Mouse (Mus musculus): ENCODE data around the gene Gpr107. TPM values are rescaled to one million over a fixed set of nuclear protein-coding genes. Genes with fewer than 3 reads are reported as not detected.

Gene Gpr107
- polyA plus RNA-seq, 1 experiment from 2014 or later: 23.6 TPM

DNA sequence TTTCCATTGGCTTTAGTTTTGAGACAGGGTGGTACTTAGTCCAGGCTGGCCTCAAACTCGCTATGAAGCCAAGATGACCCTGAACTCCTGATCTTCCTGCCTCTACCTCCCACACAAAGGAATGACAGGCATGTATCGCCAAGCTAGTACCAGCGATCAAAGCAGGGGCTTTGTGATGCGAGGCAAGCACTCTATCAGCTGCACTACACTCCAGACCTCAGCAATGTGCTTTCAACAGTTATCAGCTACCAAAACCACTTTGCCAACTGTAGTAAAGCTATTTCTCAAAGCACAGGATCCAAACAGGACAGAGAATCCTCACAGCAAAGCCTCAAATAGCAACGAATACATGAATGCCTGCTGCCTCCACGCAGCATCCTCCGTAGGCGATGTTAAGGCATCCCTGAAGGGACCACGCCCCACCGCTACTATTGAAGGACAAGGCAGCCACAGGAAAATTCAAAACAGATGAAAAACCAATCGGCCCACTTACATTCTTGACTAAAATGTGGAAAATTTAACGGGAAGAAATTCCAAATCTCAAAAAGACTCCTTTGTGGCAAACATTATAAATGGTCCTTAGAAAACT is 42.1 kb upstream of the Gpr107 start:
- Histone ChIP-seq H3K4me2 (no peak overlapping the region), H3K27me3 (ENCODE audit: insufficient read depth, low read length) (no peaks in the 10 kb centered on the region), H3K4me3 (ENCODE audit: low read depth, low read length) (no peak overlapping the region), H3K36me3 (ENCODE audit: insufficient read depth) (no peaks in the 10 kb centered on the region), H3K9me3 (ENCODE audit: low read depth, low read length) (no peaks in the 10 kb centered on the region; the same call in 1 of the 2 replicates), H3K27ac (ENCODE audit: low read depth) (no peak overlapping the region), H3K9ac (no peak overlapping the region), H3K4me1 (ENCODE audit: insufficient read depth) (peaks cover 15% of the 10 kb centered on the region)
- no peak for TF ChIP-seq CTCF (IDR thresholded peaks at IDR 0.05; ENCODE audit: low read depth)
- no peak for DNase-seq
- ATAC-seq (ENCODE audit: insufficient read depth): no peak
- 65% methylated on average over 12 of the region's 12 CpGs for WGBS

DNA sequence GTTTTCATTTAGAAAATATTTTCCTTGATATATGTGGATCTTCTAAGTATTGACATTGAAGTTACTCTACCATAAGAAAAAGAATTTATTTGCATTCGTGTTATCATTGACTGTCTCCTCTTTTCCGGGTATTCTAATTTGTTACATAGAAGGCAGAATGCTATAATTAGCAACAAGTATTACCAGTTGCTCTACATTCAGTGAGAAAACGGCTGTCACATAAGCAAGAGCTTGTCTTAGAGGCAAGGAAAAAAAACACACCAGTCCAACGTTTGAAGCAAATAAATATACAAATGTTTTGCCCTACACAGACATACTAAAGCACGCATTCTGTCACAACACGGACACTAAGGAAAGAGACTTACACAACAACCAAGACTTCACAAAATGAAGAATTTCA is 40.4 kb upstream of the Gpr107 start:
- H3K36me3 ChIP-seq (ENCODE audit: insufficient read depth): no peaks in the 10 kb centered on the region
- DNase-seq (no peak), ATAC-seq (ENCODE audit: insufficient read depth) (no peak)
- WGBS: 69% methylated on average over 6 of the region's 6 CpGs
- H3K4me3 ChIP-seq (ENCODE audit: low read depth, low read length): no peak overlapping the region
- no peak overlapping the region for H3K4me2 ChIP-seq
- no peak overlapping the region for H3K27ac ChIP-seq (ENCODE audit: low read depth)
- H3K4me1 ChIP-seq (ENCODE audit: insufficient read depth): peaks cover 18% of the 10 kb centered on the region
- TF ChIP-seq CTCF (IDR thresholded peaks at IDR 0.05; ENCODE audit: low read depth): no peak
- no peaks in the 10 kb centered on the region for H3K27me3 ChIP-seq (ENCODE audit: insufficient read depth, low read length)
- H3K9ac ChIP-seq: no peak overlapping the region
- no peaks in the 10 kb centered on the region; the same call in 1 of the 2 replicates for H3K9me3 ChIP-seq (ENCODE audit: low read depth, low read length)

GRCm38 (mm10) chr2:31114205-31114604 is 37.9 kb upstream of the Gpr107 start:
- Histone ChIP-seq H3K27ac (ENCODE audit: low read depth) (no peak overlapping the region), H3K9ac (no peak overlapping the region), H3K4me1 (ENCODE audit: insufficient read depth) (peaks cover 7% of the 10 kb centered on the region), H3K9me3 (ENCODE audit: low read depth, low read length) (no peaks in the 10 kb centered on the region; the same call in 1 of the 2 replicates), H3K4me3 (ENCODE audit: low read depth, low read length) (no peak overlapping the region), H3K36me3 (ENCODE audit: insufficient read depth) (no peaks in the 10 kb centered on the region), H3K27me3 (ENCODE audit: insufficient read depth, low read length) (no peaks in the 10 kb centered on the region), H3K4me2 (no peak overlapping the region)
- WGBS: 98% methylated on average over 2 of the region's 2 CpGs
- DNase-seq: no peak
- TF ChIP-seq CTCF (IDR thresholded peaks at IDR 0.05; ENCODE audit: low read depth): no peak
- no peak for ATAC-seq (ENCODE audit: insufficient read depth)

GRCm38 (mm10) chr2:31115091-31115942 is 36.8 kb upstream of the Gpr107 start:
- H3K27me3 ChIP-seq (ENCODE audit: insufficient read depth, low read length): no peaks in the 10 kb centered on the region
- ATAC-seq (ENCODE audit: insufficient read depth) (peak; percentile 41; the same call in 1 of the 2 replicates), DNase-seq (peak; percentile 45)
- H3K9ac ChIP-seq: no peak overlapping the region
- 44% methylated on average over 10 of the region's 10 CpGs for WGBS
- TF ChIP-seq CTCF (IDR thresholded peaks at IDR 0.05; ENCODE audit: low read depth): no peak
- H3K27ac ChIP-seq (ENCODE audit: low read depth): no peak overlapping the region; the same call in 1 of the 2 replicates
- no peaks in the 10 kb centered on the region for H3K36me3 ChIP-seq (ENCODE audit: insufficient read depth)
- H3K4me3 ChIP-seq (ENCODE audit: low read depth, low read length): no peak overlapping the region
- H3K9me3 ChIP-seq (ENCODE audit: low read depth, low read length): no peaks in the 10 kb centered on the region; the same call in 1 of the 2 replicates
- no peak overlapping the region for H3K4me2 ChIP-seq
- peaks cover 7% of the 10 kb centered on the region for H3K4me1 ChIP-seq (ENCODE audit: insufficient read depth)

GRCm38 (mm10) chr2:31115943-31116731 is 36.0 kb upstream of the Gpr107 start:
- Histone ChIP-seq H3K9ac (no peak overlapping the region), H3K4me2 (no peak overlapping the region), H3K36me3 (ENCODE audit: insufficient read depth) (no peaks in the 10 kb centered on the region), H3K27ac (ENCODE audit: low read depth) (no peak overlapping the region), H3K4me1 (ENCODE audit: insufficient read depth) (peaks cover 7% of the 10 kb centered on the region), H3K9me3 (ENCODE audit: low read depth, low read length) (no peaks in the 10 kb centered on the region; the same call in 1 of the 2 replicates), H3K27me3 (ENCODE audit: insufficient read depth, low read length) (no peaks in the 10 kb centered on the region), H3K4me3 (ENCODE audit: low read depth, low read length) (no peak overlapping the region)
- 53% methylated on average over 10 of the region's 10 CpGs for WGBS
- ATAC-seq (ENCODE audit: insufficient read depth): no peak
- no peak for TF ChIP-seq CTCF (IDR thresholded peaks at IDR 0.05; ENCODE audit: low read depth)
- DNase-seq: no peak

GRCm38 (mm10) chr2:31118211-31118610 is 33.9 kb upstream of the Gpr107 start:
- Histone ChIP-seq H3K4me1 (ENCODE audit: insufficient read depth) (peaks cover 7% of the 10 kb centered on the region), H3K4me3 (ENCODE audit: low read depth, low read length) (no peak overlapping the region), H3K36me3 (ENCODE audit: insufficient read depth) (no peaks in the 10 kb centered on the region), H3K27ac (ENCODE audit: low read depth) (no peak overlapping the region), H3K27me3 (ENCODE audit: insufficient read depth, low read length) (no peaks in the 10 kb centered on the region), H3K9me3 (ENCODE audit: low read depth, low read length) (no peaks in the 10 kb centered on the region; the same call in 1 of the 2 replicates), H3K4me2 (no peak overlapping the region), H3K9ac (no peak overlapping the region)
- ATAC-seq (ENCODE audit: insufficient read depth) (no peak), DNase-seq (no peak)
- WGBS: 84% methylated on average over 3 of the region's 3 CpGs
- TF ChIP-seq CTCF (IDR thresholded peaks at IDR 0.05; ENCODE audit: low read depth): no peak
